Mouse (Mus musculus): ENCODE measurements around the gene Rad18. TPM values are rescaled to one million over a fixed set of nuclear protein-coding genes. Genes with fewer than 3 reads are reported as not detected.

Gene Rad18
- 1 to 10 TPM; 5.9 to 6.3 TPM for total RNA-seq (2023)

DNA sequence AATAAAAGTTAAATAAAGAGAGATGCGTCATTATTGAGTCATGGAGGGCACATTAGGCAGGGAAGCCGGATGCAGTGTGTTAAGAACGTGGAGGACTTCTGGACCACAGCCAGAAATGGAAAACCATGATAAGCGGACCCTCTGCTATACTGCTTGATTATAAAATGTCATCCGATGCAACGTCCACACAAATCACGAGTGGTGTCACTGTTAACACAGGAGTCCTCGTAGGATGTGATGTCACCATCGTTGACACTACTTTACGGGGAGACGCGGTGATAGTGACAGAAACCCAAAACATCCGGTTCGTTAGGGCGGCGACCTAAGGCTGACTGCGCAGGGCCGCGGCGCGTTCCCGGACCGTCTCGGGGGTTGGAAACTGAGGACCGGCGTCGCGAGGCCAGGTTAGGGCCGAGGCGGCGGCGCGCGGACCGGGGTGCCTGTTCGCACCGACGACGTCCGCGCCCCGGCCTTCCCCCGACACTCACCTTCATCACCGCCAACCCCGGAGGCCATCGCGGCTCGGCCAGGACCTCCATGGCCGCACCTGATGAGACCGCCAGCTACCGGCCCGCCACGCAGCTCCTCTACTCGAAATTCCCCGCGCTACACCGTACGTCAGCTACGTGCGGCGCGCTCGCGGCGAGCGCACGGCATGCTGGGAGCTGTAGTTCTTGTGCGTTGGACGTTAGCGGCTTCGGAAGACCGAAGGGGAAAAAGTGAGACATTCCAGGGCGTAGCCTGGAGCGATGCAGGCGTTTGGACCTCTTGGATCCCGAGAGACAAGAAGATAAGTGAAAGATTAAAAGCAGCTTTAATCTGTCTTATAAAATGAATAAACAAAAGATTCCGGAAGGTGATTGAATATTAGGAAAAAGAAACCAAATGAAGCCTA is at the start of gene Rad18:
Gene Rad18, minus strand, starts transcription at position 631 of the 895 bp plus-strand sequence.

Other genes with a start within 250 kb of the Rad18 start
- gene Cav3, start 237.2 kb downstream of the Rad18 start, total RNA-seq (2023) = not detected
- not detected for gene Oxtr, start 206.7 kb downstream of the Rad18 start, total RNA-seq (2023)

All from monocyte, adult 59 days (primary cell).